Mouse (Mus musculus) embryo, embryonic 10.5 days (tissue): ENCODE results near the gene Agap1.

Source experiments
- DNase-seq: peaks from one replicate; pipeline ENCODE4 v3.0.0-alpha.2; 2015; ENCODE audit warnings: low spot score

Agap1 gene

DNA sequence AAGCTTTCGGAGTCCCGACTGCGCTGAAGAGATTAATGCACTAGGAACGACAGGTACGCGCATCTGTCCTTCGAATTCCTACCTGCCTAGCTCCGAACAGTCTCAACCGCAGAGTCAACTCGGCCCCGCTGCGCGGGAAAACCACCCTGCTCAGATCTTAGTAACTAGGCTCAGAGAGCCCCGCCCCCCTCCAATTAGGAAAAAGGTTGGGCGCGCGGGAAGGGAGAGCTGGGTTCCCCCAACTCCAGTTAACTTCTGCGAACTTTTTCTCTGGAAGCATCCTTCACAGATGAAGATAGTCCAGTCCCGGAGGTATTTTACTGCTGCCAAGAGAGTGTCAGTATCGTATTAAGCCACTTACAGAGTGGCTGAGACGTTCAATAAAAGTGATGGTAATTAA is 479.2 kb downstream of the Agap1 start:
- DNase-seq, result peak; percentile 69

- DNase-seq, result peak; percentile 78
Measured at GRCm38 (mm10) chr1:89934316-89935260, 480.0 kb downstream of the Agap1 start.

DNA sequence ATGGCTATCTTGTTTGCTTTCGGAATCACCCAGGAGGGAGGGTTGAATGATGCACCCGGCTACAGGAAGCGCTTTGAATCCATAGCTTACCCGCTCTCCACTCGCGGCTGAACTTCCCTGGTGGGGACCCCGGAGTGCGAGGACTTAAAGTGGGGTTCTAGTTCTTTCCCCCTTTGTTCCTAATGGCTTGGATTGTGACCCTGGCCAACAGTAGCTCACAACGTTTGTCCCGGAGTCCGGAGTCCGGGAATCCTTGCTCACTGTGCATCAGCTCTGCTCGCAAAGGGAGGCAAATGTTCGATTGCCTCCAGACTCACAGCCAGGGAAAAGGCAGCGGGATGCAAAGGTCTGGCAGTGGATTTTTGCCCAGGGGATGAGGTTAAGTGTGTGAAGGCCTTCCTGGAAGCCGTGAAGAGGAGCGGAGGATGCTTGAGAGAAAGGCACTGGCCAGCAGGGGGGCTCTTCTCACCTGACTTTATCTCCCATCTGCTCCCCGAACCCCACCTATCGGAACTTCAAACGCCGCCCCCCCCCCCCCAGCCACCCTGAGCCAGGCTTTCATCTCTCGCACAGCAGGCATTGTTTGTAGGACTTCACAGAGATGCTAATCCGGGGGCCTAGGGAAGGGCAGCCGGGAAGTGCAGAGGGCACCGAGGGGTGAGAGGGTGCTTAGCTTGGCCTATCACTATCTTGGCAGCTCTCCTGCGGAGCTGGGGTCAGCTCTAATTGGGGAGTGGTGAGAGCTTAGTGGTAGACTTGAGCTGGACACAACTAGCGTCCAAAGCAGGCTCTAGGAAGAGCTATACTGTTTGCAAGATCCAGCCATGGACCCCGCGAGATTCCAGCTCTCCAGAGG is 481.1 kb downstream of the Agap1 start:
- DNase-seq, result peak; percentile 65

DNA sequence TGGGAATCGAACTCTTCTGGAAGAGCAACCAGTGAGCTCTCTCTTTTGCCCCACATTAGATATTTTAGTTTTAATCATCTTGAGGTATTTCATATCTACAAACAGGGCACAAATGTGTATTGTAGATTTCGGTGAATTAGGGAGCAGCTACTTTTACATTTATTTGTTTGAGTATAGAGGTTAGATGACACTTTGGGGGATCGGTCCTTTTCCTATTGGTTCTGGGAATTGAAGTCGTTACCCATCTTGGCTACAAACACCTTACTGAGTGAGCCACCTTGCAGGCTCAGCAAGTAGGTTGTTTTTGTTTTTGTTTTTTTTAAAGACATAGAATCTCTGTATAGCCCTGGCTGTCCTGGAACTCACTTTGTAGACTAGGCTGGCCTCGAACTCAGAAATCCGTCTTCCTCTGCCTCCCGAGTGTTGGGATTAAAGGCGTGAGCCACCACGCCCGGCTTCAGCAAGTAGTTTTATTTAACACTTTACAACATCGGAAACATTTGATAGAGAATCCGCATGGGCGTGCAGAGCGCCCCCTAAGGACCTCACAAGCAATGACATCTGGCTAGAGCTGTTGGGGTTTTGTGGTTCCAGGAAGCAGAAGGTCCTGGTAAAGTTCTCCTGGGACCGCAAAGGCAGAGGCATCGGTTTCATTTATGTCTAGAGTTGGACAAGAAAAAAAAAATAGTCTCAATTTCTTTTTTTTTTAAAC is 484.4 kb downstream of the Agap1 start:
- DNase-seq, result peak; percentile 68

- DNase-seq, result no peak
Measured at GRCm38 (mm10) chr1:89939596-89939960, 485.0 kb downstream of the Agap1 start.

- peak; percentile 93 for DNase-seq
Measured at GRCm38 (mm10) chr1:89939981-89940726, 485.5 kb downstream of the Agap1 start.

GRCm38 (mm10) chr1:89940961-89941524 is 486.4 kb downstream of the Agap1 start:
- DNase-seq, result peak; percentile 55

DNA sequence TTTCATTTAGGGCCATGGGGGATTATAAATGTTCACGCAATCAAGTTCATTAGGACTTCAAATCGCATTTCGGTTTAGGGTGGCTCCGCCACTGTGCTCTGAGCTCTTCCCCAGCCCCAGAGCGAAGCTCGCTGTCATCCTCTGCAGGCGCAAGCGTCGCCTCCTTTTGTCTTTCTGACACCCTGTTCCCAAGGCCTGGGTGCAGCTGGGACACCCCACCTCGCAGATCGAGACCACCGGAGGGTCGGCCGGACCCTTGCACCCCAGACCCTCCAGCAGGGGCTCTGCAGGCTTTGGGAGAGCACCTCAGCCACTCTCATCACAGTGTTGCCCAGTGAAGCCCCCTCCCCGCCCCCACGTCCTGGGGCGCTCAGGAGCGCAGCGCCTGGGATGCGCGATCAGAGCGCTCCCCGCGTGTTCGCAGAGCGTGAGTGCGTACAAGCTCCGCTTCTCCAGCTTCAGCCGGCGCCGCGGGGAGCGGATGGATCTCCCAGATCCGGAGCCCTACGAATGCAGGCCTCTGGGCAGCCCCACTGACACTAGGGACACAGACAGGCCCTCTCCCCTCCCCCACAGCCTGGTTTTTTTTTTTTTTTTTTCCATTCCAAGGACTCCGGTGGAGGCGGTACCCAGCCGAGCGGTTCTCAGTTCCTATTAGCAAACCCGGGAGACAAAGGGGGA is 487.2 kb downstream of the Agap1 start:
- peak; percentile 79 for DNase-seq

GRCm38 (mm10) chr1:89942395-89942976 is 487.9 kb downstream of the Agap1 start:
- DNase-seq, result peak; percentile 50

- peak; percentile 91 for DNase-seq
Measured at GRCm38 (mm10) chr1:89943202-89943601, 488.6 kb downstream of the Agap1 start.
